9 mouse cellular contexts compared by ENCODE assay signal in genomic region chr6:22325364-22326072, GRCm38 (mm10). TPM values are rescaled to one million over a fixed set of nuclear protein-coding genes. Genes with fewer than 3 reads are reported as not detected.
DNase-seq lines count a peak whose midpoint lies in the region; ATAC-seq and TF ChIP-seq lines count a peak whose summit lies in the region.
"Had no signal": no experiment of that assay in that cellular context is flagged by ENCODE, and none has a peak within 500 bp of the region (broad histone marks: within the 10 kb centered on the region; RNA-seq: fewer than 3 reads in every experiment).

No protein-coding gene starts in this region.

- H3K9me3 ChIP-seq in heart, postnatal 0 days (replicated peaks; ENCODE audit: control insufficient read depth, low read length) = no peaks in the 10 kb centered on the region
- H3K9me3 ChIP-seq in lung, embryonic 14.5 days (ENCODE audit: low read depth, low read length) = no peaks in the 10 kb centered on the region
- H3K9me3 ChIP-seq: heart, embryonic 13.5 days had no signal

- H3K9ac ChIP-seq in heart, postnatal 0 days (replicated peaks; ENCODE audit: low read depth, low read length) = no peak overlapping the region
- no peak overlapping the region for H3K9ac ChIP-seq in lung, embryonic 14.5 days
- H3K9ac ChIP-seq: heart, embryonic 13.5 days had no signal

- TF ChIP-seq CTCF in heart, postnatal 0 days (IDR thresholded peaks at IDR 0.05; ENCODE audit: low read depth) = peak; percentile 87
- TF ChIP-seq CTCF in layer of hippocampus, adult 2 months (conservative IDR thresholded peaks at IDR 0.05) = peak; percentile 98
- peak; percentile 90 for TF ChIP-seq CTCF in lung, embryonic 14.5 days (IDR thresholded peaks at IDR 0.05; ENCODE audit: low read depth)

- 57% methylated on average over 13 of the region's 13 CpGs for WGBS in heart, postnatal 0 days
- 56% methylated on average over 13 of the region's 13 CpGs for WGBS in lung, embryonic 14.5 days

- H3K4me3 ChIP-seq in heart, postnatal 0 days (ENCODE audit: low read depth, low read length) = no peak overlapping the region
- H3K4me3 ChIP-seq in layer of hippocampus, adult 2 months = no peak overlapping the region
- H3K4me3 ChIP-seq in lung, embryonic 14.5 days (ENCODE audit: low read depth, low read length) = no peak overlapping the region
- H3K4me3 ChIP-seq: heart, embryonic 13.5 days had no signal

- H3K27me3 ChIP-seq in heart, postnatal 0 days (ENCODE audit: control insufficient read depth, insufficient read depth, low read length) = no peaks in the 10 kb centered on the region
- no peaks in the 10 kb centered on the region for H3K27me3 ChIP-seq in lung, embryonic 14.5 days (ENCODE audit: insufficient read depth, low read length)
- H3K27me3 ChIP-seq: heart, embryonic 13.5 days had no signal

- peak; percentile 14; the same call in 1 of the 2 replicates for ATAC-seq in heart, postnatal 0 days (ENCODE audit: insufficient read depth, low read depth)
- ATAC-seq in lung, embryonic 14.5 days (ENCODE audit: insufficient read depth) = peak; percentile 27; the same call in 1 of the 2 replicates

- peaks cover 6% of the 10 kb centered on the region; the same call in 1 of the 2 replicates for H3K4me1 ChIP-seq in heart, postnatal 0 days (ENCODE audit: control insufficient read depth, insufficient read depth)
- no peaks in the 10 kb centered on the region for H3K4me1 ChIP-seq in lung, embryonic 14.5 days (ENCODE audit: insufficient read depth)

- TF ChIP-seq EP300 in heart, postnatal 0 days (IDR thresholded peaks at IDR 0.05; ENCODE audit: low read depth) = no peak

- H3K4me2 ChIP-seq in heart, postnatal 0 days (ENCODE audit: low read depth, low read length) = no peak overlapping the region
- no peak overlapping the region for H3K4me2 ChIP-seq in lung, embryonic 14.5 days
- H3K4me2 ChIP-seq: heart, embryonic 13.5 days had no signal

- H3K27ac ChIP-seq in heart, postnatal 0 days (ENCODE audit: low read depth) = no peak overlapping the region
- no peak overlapping the region for H3K27ac ChIP-seq in layer of hippocampus, adult 2 months
- no peak overlapping the region for H3K27ac ChIP-seq in lung, embryonic 14.5 days (ENCODE audit: low read depth)
- H3K27ac ChIP-seq: heart, embryonic 13.5 days had no signal

- peaks cover 14% of the 10 kb centered on the region for H3K36me3 ChIP-seq in heart, postnatal 0 days (replicated peaks; ENCODE audit: control insufficient read depth, insufficient read depth, low read length)
- H3K36me3 ChIP-seq in lung, embryonic 14.5 days (ENCODE audit: insufficient read depth) = peaks cover 38% of the 10 kb centered on the region

- peak; percentile 71 for DNase-seq in CD4-positive helper T cell, adult 2 months (ENCODE audit: low read depth, low spot score)
- peak; percentile 89 for DNase-seq in adrenal gland, postnatal 10 days
- DNase-seq in embryo, embryonic 9.5 days (ENCODE audit: extremely low spot score) = peak; percentile 66
- DNase-seq in heart, postnatal 0 days (ENCODE audit: low spot score) = peak; percentile 50
- DNase-seq in layer of hippocampus, adult 2 months (ENCODE audit: low spot score in 2 of 2) = peak; percentile 73 to 90
- DNase-seq in lung, embryonic 14.5 days = peak; percentile 88
- DNase-seq in ovary, postnatal 14 days (ENCODE audit: low spot score) = peak; percentile 79
- peak; percentile 40 to 81 for DNase-seq in thymus, postnatal 10 days (ENCODE audit: low spot score in 2 of 2)

RNA-seq across cellular contexts. Expression of gene Fam3c, which starts 30.5 kb away (rescaled TPM):
- 10 to 100 TPM; 46.4 to 52.2 TPM for total RNA-seq in adrenal gland, postnatal 10 days (2021)
- 7.3 and 8.0 TPM in 2 replicates for total RNA-seq in heart, postnatal 0 days (2014; rRNA removed; ENCODE audit: low replicate concordance)
- 27.9 and 28.8 TPM in 2 replicates for polyA plus RNA-seq in heart, postnatal 0 days (2015; fragmentation: Nextera tagmentation; extraction: Ambion mirVana)
- 10 to 100 TPM; 61.7 to 63.5 TPM for total RNA-seq in layer of hippocampus, adult 2 months (2021)
- 82.2 and 83.8 TPM in 2 replicates for polyA plus RNA-seq in lung, embryonic 14.5 days (2014; fragmentation: Nextera tagmentation; extraction: Ambion mirVana)

RNA-seq across cellular contexts. Expression of gene Wnt16, which starts 37.5 kb away (rescaled TPM):
- total RNA-seq in adrenal gland, postnatal 10 days (2021) = 1 to 10 TPM in 1 of 2 experiments, under 1 TPM in 1; 0.69 to 2.5 TPM
- 0.54 and 0.69 TPM in 2 replicates for total RNA-seq in heart, postnatal 0 days (2014; rRNA removed; ENCODE audit: low replicate concordance)
- 0.86 and 1.0 TPM in 2 replicates for polyA plus RNA-seq in heart, postnatal 0 days (2015; fragmentation: Nextera tagmentation; extraction: Ambion mirVana)
- 1 to 10 TPM; 1.2 to 2.5 TPM for total RNA-seq in layer of hippocampus, adult 2 months (2021)
- polyA plus RNA-seq in lung, embryonic 14.5 days (2014; fragmentation: Nextera tagmentation; extraction: Ambion mirVana) = 0.11 TPM in 1 of 2 replicates, not detected in the other
